13 mouse cellular contexts compared by ENCODE assay signal in genomic region chr11:115222077-115222476, GRCm38 (mm10). TPM values are rescaled to one million over a fixed set of nuclear protein-coding genes. Genes with fewer than 3 reads are reported as not detected.
DNase-seq lines count a peak whose midpoint lies in the region; ATAC-seq and TF ChIP-seq lines count a peak whose summit lies in the region.
"Had no signal": no experiment of that assay in that cellular context is flagged by ENCODE, and none has a peak within 500 bp of the region (broad histone marks: within the 10 kb centered on the region; RNA-seq: fewer than 3 reads in every experiment).

No protein-coding gene starts in this region.

- H3K27ac ChIP-seq in bone marrow, adult 2 months (ENCODE audit: control insufficient read depth, insufficient read depth, low read depth, low read length, poor library complexity) = peak overlapping the region; percentile 53; the same call in 1 of the 2 replicates
- H3K27ac ChIP-seq in lung, embryonic 15.5 days = no peak overlapping the region; the same call in 1 of the 2 replicates

- H3K4me3 ChIP-seq in bone marrow, adult 2 months (replicated peaks; ENCODE audit: control insufficient read depth, low read depth, low read length) = no peak overlapping the region
- H3K4me3 ChIP-seq in lung, embryonic 15.5 days = no peak overlapping the region

- peak overlapping the region; percentile 36 for H3K4me2 ChIP-seq in lung, embryonic 15.5 days

- peak; percentile 53 for ATAC-seq in lung, embryonic 15.5 days (ENCODE audit: borderline replicate concordance, extremely low read depth, low FRiP score, low TSS enrichment)
- ATAC-seq: intestine, postnatal 0 days had no signal

- no peak overlapping the region for H3K9ac ChIP-seq in lung, embryonic 15.5 days

- peak; percentile 46 for DNase-seq in gastrocnemius, postnatal 10 days
- no peak for DNase-seq in gastrocnemius, postnatal 4 days (ENCODE audit: low spot score in 2 of 2)
- peak; percentile 60 to 72 for DNase-seq in kidney, postnatal 4 days
- no peak for DNase-seq in kidney, adult 18-20 months
- DNase-seq in urinary bladder, postnatal 36 days (ENCODE audit: low spot score in 2 of 2) = no peak
- DNase-seq: adrenal gland, adult 2 months; thymus, adult 18-20 months had no signal

- H3K4me1 ChIP-seq in bone marrow, adult 2 months (ENCODE audit: control insufficient read depth, insufficient read depth, low read length) = peaks cover 10% of the 10 kb centered on the region; the same call in 1 of the 2 replicates
- peaks cover 63% of the 10 kb centered on the region for H3K4me1 ChIP-seq in lung, embryonic 15.5 days

- H3K9me3 ChIP-seq in lung, embryonic 15.5 days = no peaks in the 10 kb centered on the region
- H3K9me3 ChIP-seq: megakaryocyte, embryonic 14.5 days had no signal

- no peaks in the 10 kb centered on the region for H3K36me3 ChIP-seq in lung, embryonic 15.5 days

- WGBS in bone marrow, adult 2 months = 62% methylated on average over 12 of the region's 12 CpGs
- WGBS in lung, embryonic 15.5 days = 10% methylated on average over 12 of the region's 12 CpGs

- no peak for TF ChIP-seq CTCF in bone marrow, adult 2 months (IDR thresholded peaks at IDR 0.05; ENCODE audit: control insufficient read depth, insufficient read depth, low read length)

- no peak for TF ChIP-seq POLR2A in bone marrow, adult 2 months (IDR thresholded peaks at IDR 0.05; ENCODE audit: borderline replicate concordance, control insufficient read depth, low read depth, low read length)

- H3K27me3 ChIP-seq in lung, embryonic 15.5 days = peaks cover 26% of the 10 kb centered on the region
- H3K27me3 ChIP-seq: megakaryocyte, embryonic 14.5 days had no signal

RNA-seq across cellular contexts. Expression of gene Nat9, which starts 34.4 kb away (rescaled TPM):
- total RNA-seq in gastrocnemius, postnatal 10 days (2021) = 10 to 100 TPM; 13.7 to 14.8 TPM
- 10 to 100 TPM; 16.4 to 17.9 TPM for total RNA-seq in gastrocnemius, postnatal 4 days (2021)
- 19.4 and 24.2 TPM in 2 replicates for polyA plus RNA-seq in bone marrow, adult 2 months (2011; ENCODE audit: insufficient read depth, insufficient read length, low replicate concordance, missing spikeins)
- polyA plus RNA-seq in lung, embryonic 15.5 days (2015; fragmentation: Nextera tagmentation; extraction: Ambion mirVana) = 22.0 and 23.8 TPM in 2 replicates

RNA-seq across cellular contexts. Expression of gene Tmem104, which starts 34.8 kb away (rescaled TPM):
- total RNA-seq in gastrocnemius, postnatal 10 days (2021) = 1 to 10 TPM; 3.9 to 6.4 TPM
- total RNA-seq in gastrocnemius, postnatal 4 days (2021) = 1 to 10 TPM; 8.5 to 9.8 TPM
- polyA plus RNA-seq in bone marrow, adult 2 months (2011; ENCODE audit: insufficient read depth, insufficient read length, low replicate concordance, missing spikeins) = 3.1 and 5.8 TPM in 2 replicates
- 10.5 and 12.3 TPM in 2 replicates for polyA plus RNA-seq in lung, embryonic 15.5 days (2015; fragmentation: Nextera tagmentation; extraction: Ambion mirVana)

RNA-seq across cellular contexts. Expression of gene Grin2c, which starts 45.0 kb away (rescaled TPM):
- under 1 TPM; 0.05 to 0.16 TPM for total RNA-seq in gastrocnemius, postnatal 10 days (2021)
- not detected for total RNA-seq in gastrocnemius, postnatal 4 days (2021)
- polyA plus RNA-seq in bone marrow, adult 2 months (2011; ENCODE audit: insufficient read depth, insufficient read length, low replicate concordance, missing spikeins) = not detected in 2 replicates
- 0.05 and 0.08 TPM in 2 replicates for polyA plus RNA-seq in lung, embryonic 15.5 days (2015; fragmentation: Nextera tagmentation; extraction: Ambion mirVana)
- total RNA-seq: common myeloid progenitor, adult 5-6 weeks; hematopoietic stem cell, adult 5-6 weeks had no signal
- polyA plus RNA-seq: intestine, postnatal 0 days had no signal

RNA-seq across cellular contexts. Expression of gene Fdxr, which starts 54.8 kb away (rescaled TPM):
- total RNA-seq in gastrocnemius, postnatal 10 days (2021) = 1 to 10 TPM; 5.0 to 5.7 TPM
- total RNA-seq in gastrocnemius, postnatal 4 days (2021) = 1 to 10 TPM; 6.7 to 7.7 TPM
- polyA plus RNA-seq in bone marrow, adult 2 months (2011; ENCODE audit: insufficient read depth, insufficient read length, low replicate concordance, missing spikeins) = 9.9 and 21.2 TPM in 2 replicates
- 14.6 and 15.8 TPM in 2 replicates for polyA plus RNA-seq in lung, embryonic 15.5 days (2015; fragmentation: Nextera tagmentation; extraction: Ambion mirVana)

RNA-seq across cellular contexts. Expression of gene Slc9a3r1, which starts 58.9 kb away (rescaled TPM):
- 1 to 10 TPM; 6.5 to 8.3 TPM for total RNA-seq in gastrocnemius, postnatal 10 days (2021)
- total RNA-seq in gastrocnemius, postnatal 4 days (2021) = 10 to 100 TPM; 10.9 to 12.4 TPM
- polyA plus RNA-seq in bone marrow, adult 2 months (2011; ENCODE audit: insufficient read depth, insufficient read length, low replicate concordance, missing spikeins) = 21.9 and 51.0 TPM in 2 replicates
- polyA plus RNA-seq in lung, embryonic 15.5 days (2015; fragmentation: Nextera tagmentation; extraction: Ambion mirVana) = 55.0 and 58.2 TPM in 2 replicates

Comparison
In these comparisons a context has a peak if more than half of its experiments do, and no peak if none do; other contexts are left out.
1. DNase-seq: peak in gastrocnemius, postnatal 10 days (single experiment) and kidney, postnatal 4 days (2 of 2); none in gastrocnemius, postnatal 4 days (0 of 2), kidney, adult 18-20 months (single experiment) and urinary bladder, postnatal 36 days (0 of 2).